Mouse (Mus musculus): ENCODE results near the gene Anxa10. TPM values are rescaled to one million over a fixed set of nuclear protein-coding genes. Genes with fewer than 3 reads are reported as not detected.

Gene Anxa10
- not detected for total RNA-seq (2021)

DNA sequence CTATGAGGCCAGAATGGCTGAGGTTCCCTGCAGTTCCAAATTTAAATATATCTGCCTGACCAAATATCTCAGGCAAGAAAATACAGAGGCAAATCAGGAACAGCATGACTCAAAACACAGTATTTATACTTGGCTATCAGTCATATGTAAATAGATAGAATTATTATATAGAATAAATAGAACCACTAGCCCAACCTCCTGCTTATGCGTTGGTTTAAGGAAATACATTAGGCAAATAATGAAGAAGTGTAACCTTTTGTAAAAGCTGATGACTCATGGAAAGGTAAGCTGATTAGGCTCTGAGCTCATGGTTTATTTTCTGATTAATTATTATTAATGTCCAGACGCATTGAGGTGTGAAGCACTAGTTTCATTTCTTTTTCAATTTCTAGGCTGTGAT lies at the start of gene Anxa10:
Anxa10 (minus strand) TSS at position 53 of the 400 bp plus-strand sequence.
- DNase-seq: no peak

DNA sequence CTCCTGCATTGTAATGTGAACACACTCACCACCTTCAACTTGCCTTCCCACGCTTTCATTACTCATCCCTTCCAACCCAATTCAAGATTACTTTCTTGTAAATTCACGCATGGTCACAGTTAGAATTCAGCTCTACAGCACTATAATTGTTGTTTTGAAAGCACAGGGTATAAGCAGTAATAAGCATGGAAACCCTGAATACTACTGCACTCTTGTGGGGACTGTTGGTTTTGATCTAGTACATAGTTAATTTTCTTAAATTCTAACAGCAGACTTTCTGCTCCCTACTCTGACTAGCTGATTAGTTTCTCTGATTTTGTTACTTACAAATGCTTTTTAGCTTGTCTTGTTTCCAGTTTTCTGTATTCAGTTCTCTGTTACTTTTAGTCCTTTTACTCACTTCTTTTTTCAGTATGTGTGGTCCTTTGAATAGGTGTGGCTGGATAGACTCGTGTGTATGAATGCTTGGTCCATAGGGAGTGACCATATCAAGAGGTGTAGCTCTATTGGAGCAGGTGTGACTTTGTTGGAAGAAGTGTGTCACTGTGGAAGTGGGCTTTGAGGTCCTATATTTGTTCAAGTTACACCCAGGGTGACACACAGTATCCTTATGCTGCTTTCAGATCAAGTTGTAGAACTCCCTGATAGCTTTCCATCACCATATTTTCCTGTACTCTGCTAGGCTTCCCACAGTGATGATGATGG lies 9.9 kb upstream of the Anxa10 start:
- no peak for DNase-seq

DNA sequence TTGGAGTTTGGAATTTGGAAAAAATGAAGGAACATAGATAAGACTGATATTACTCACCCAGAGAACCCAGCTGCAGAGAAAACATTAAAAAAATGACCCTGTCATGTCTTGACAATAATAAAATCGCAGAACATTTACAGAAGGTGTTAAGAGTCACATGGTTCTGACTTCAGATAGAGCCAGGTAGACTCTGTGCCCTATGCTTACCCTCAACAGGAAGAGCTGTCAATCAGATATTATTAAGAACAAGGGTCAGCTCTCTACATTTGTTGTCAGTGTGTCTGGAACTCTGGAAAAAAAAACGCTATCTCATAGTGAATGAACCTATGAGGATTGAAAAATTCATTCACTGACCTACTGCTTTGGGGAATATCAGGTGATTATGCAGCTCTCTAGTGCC lies 25.7 kb downstream of the Anxa10 start:
- no peak for DNase-seq

DNA sequence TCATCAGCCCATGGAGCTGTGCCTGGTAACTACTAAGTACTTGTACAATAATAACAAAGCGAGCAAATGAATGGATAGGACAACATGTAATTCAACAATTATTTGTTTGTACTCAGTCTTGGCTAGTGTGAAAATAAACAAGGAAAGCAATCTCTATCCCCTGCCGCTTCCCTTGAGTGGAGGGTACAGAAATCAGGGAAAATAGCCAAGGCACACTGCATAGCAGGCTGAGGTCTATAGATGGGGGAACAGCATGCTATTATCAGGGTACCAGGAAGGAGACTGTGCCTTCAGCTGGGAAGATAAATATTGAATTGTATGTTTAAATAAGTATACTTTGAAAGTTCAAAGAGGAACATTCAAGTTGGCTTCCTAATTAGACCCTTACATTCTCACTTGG lies 41.1 kb downstream of the Anxa10 start:
- no peak for DNase-seq

DNA sequence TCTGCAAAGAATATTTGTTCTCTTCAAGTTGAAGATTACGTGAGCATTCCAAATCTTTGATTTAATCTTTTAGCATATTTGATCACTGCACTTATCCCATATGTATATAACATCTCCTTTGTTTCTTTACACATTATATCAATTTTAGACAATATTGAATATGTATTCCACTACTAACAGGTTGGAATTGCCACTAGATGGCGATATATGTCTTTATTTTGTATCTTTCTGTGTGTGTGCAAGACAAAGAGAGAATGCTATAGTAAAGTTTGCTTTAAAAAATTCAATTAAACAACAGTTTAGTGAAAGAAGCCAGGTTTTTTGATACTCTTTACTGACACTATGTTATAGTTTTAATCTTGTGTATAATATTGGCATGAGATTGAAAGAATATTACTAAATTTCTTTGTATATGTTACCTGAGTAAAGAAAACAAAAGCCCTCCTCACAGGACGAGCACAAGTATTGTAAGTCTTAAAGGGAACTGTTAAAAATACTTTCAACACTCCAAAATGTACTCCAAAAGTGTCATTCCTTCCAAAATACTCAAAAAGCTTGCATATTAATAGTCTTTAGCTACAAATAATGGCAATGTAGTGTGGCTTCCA lies 42.7 kb downstream of the Anxa10 start:
- DNase-seq: no peak

DNA sequence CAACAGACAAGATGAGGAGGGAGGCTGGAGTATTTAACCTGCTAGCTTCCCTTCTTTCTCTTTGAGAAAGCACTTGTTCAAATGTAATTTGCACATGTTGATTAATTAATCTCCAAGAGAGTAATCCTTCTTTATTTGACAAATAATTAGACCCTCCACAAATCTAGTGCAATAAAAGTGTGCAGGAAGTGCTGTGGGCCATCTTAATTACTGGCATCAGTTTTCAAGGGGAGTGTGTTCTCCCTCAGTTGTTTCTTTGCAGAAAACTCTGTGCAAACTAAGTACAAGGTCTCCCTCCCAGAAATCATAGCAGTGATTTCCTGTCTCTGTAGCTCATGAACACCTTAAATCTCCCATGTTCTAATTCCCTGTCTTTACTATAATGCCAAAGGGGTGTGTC lies 54.6 kb downstream of the Anxa10 start:
- no peak for DNase-seq

DNA sequence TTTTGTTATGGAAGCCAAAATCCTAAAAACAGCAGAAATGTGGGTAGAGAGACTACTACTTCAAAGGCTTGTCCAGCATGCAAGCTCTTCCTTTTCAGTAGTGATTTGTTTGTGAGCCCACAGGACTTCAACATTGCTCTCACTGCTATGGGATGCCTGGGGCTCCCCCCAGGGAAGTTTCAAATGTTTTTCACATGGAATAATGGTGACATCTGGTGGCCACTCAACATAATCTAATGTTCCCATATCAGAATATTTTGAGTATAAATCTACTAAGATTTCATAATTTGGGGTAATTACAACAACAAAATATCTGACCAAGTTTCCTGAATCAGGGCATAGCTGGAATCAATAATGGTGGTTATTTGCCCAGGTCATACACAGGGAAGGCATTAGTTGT lies 62.6 kb downstream of the Anxa10 start:
- DNase-seq: peak in 1 of 2 experiments; percentile 11

DNA sequence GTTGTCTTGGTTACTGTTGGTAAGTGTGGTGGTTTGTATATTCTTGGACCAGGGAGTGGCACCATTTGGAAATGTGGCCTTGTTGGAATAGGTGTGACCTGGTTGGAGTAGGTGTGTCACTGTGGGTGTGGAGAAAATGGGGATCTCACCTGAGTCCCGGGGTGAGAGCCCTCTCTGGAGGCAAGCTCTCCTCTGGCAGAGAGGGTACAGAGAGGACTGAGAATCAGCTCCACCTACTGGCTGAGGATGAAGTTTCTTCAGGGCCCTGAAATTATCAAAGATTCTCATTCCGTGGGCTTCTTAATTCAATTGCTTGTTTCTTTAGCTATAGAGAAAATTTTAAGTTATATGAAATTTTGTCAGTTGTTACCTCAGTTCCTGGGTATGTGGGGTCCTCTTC lies 76.1 kb downstream of the Anxa10 start:
- DNase-seq: no peak

DNA sequence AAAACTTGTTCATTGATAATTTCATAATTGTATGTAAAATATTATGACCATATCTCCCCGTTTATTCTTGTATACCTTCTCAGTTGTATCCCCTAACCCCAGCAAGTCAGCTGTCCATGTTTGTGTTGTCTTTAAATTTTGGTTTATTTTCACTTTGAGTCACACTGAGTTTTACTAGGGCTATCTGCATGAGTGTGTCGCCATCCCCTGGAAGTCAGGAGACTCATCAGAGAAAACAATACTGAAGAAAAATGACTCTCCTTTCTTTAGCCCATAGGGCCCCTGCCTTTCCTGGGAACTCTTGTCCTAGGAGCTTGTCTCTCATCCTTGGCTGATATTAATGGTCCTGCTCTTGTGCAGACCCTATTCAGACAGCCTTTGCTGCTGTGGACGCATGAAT lies 88.6 kb downstream of the Anxa10 start:
- no peak for DNase-seq

DNA sequence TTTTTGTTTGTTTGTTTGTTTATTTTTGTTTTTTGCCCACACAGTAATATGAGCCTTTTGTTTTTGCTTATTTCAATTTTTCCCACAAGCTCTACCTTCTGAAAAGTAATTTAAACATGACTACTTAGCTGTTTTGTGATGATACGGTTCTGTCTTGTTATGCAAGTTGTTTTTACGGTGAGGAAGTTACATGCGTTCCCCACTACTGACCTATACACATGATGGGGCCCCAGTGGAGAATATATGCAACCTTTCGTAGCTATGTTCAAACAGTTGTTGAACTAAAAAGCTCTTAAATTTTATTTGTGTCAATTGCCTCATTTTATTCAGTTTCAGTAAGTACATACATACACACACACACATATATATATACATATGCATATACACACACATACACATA lies 108.4 kb downstream of the Anxa10 start:
- no peak for DNase-seq

DNA sequence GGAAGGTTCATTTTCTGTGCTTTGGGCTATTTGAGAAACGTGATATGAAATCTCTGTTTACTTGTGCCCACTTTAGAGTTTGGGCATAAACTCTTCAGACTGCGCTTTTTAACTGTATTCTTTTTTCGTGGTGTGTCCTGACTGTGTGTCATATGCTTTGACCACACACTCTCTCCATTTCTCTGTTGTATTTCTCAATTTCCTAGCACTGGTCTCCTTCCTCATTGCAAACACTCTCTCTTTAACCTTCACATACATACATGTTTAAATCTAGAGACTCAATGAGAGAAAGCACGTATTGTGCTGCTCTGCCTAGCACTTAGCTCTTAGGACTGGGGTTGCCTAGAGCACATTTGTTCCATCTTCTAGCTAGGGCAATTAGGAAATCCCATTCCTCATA lies 108.8 kb downstream of the Anxa10 start:
- DNase-seq: no peak

Other genes with a start within 250 kb of the Anxa10 start
- 1 to 10 TPM; 5.4 TPM for gene Palld, start 220.5 kb downstream of the Anxa10 start, total RNA-seq (2021)
- gene Ddx60, start 195.1 kb downstream of the Anxa10 start, total RNA-seq (2021): under 1 TPM; 0.47 to 0.56 TPM